Mouse (Mus musculus) midbrain, embryonic 10.5 days (tissue): ENCODE measurements around the gene Ap5m1. TPM values are rescaled to one million over a fixed set of nuclear protein-coding genes. Genes with fewer than 3 reads are reported as not detected.
A peak's percentile ranks its signal among the peaks of the same experiment; 100 is the strongest.

ENCODE experiments used
- DNase-seq: peaks from one replicate; pipeline ENCODE4 v3.0.0-alpha.2; 2017; ENCODE audit warnings: low spot score
- H3K27ac ChIP-seq: fragments of 300-500 bp; sonication (generic); replicated peaks from 2 replicates; pipeline ENCODE4 v1.5.1; 2016; ENCODE audit warnings: mild to moderate bottlenecking
- H3K27me3 ChIP-seq: fragments of 300-500 bp; sonication (generic); 2 replicates; pipeline ENCODE4 v1.6.1; 2016; ENCODE audit warnings: low read depth, mild to moderate bottlenecking; ENCODE audit not compliant: poor library complexity, severe bottlenecking
- H3K36me3 ChIP-seq: fragments of 300-500 bp; sonication (generic); 2 replicates; pipeline ENCODE4 v1.6.1; 2016; ENCODE audit warnings: mild to moderate bottlenecking, moderate library complexity
- H3K4me1 ChIP-seq: fragments of 300-500 bp; sonication (generic); 2 replicates; pipeline ENCODE4 v1.6.1; 2016
- H3K4me3 ChIP-seq: fragments of 300-500 bp; sonication (generic); 2 replicates; pipeline ENCODE4 v1.5.1; 2016; ENCODE audit warnings: mild to moderate bottlenecking, moderate library complexity
- H3K9me3 ChIP-seq: fragments of 300-500 bp; sonication (generic); replicated peaks from 2 replicates; pipeline ENCODE4 v1.6.1; 2016; ENCODE audit warnings: mild to moderate bottlenecking
- WGBS: fragments of 180-500 bp; shearing (Covaris S2); methylation state at CpG from one replicate; pipeline ENCODE4 v1.1.7; 2016; 5-methylcytosine and 5-hydroxymethylcytosine counted together
- polyA plus RNA-seq: library from polyadenylated mRNA; unstranded; fragments of >200 nt; fragmentation: Nextera tagmentation; extraction: Ambion mirVana; gene quantifications from 2 replicates; pipeline ENCODE4 v1.2.1, GENCODE M21; 2016

Gene Ap5m1
- polyA plus RNA-seq = 34.2 and 34.7 TPM in 2 replicates

DNA sequence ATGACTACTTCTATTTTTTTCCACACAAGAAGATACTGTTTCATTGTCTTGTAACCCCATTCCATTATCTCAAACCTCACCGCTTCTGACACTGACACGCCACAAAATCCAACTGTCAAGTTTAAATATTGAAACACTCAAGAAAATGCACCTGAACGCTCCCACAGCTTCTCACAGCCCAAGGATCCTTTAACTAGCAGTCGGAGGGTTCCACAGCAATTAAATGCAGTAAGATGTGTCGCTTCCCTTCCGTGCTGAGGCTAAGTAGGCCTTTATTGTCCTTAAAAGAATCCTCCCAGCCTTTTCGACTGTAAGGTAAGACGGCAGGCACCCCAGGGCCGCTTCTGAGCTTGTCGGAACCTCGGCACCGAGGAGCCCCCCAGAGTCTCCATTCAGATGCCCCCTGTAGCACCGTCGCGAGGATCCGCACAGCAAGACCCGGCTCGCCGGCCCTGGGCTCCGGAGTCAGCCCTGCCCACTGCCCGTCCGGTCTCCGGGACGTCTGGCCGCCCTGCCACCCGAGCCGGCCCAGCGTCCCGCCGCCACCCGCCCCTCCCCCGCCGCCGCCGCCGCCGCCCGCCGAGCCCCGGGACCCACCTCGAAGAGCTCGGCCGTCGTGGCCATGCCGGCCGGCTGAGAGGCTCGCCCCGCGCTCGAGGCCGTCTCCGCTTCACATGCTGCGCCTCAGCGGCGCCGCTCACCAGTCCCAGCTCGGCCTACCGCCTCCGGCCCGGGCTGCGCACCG lies at the start of gene Ap5m1:
Gene Ap5m1, plus strand, starts transcription at position 569 of the 745 bp plus-strand sequence.
- no peak for DNase-seq
- under 1% methylated on average over 62 of the region's 62 CpGs for WGBS
- H3K36me3 ChIP-seq = peaks cover 10% of the 10 kb centered on the region

DNA sequence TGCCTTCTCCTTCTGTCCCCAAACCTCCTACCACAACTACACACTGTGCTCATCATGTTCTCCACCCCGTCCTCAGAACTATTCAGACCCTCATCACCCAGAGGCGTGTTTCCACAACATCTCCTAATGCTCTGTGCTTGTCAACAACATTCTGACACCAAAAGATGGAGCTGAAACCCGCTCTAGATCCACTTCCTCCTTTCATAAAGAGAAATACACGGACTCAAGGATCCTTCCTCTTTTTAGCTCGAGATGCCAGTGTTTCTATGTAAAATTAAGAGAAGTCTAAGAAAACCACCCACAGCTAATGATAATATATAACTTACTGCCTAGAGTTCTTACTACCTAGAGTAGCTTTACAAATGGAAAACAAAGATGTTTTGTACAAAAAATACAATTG lies 46.1 kb upstream of the Ap5m1 start:
- DNase-seq = no peak
- H3K27me3 ChIP-seq = no peaks in the 10 kb centered on the region
- WGBS = 91% methylated on average over 5 of the region's 5 CpGs
- H3K36me3 ChIP-seq = peaks cover 82% of the 10 kb centered on the region
- no peak overlapping the region for H3K27ac ChIP-seq
- H3K4me1 ChIP-seq = no peaks in the 10 kb centered on the region
- no peaks in the 10 kb centered on the region for H3K9me3 ChIP-seq
- no peak overlapping the region for H3K4me3 ChIP-seq

More for the DNA sequence above, at the start of gene Ap5m1:
- Histone ChIP-seq H3K27ac (peak within 1 kb of the TSS; percentile 99), H3K4me1 (peaks cover 38% of the 10 kb centered on the region), H3K4me3 (peak within 1 kb of the TSS; percentile 98), H3K27me3 (no peaks in the 10 kb centered on the region), H3K9me3 (no peaks in the 10 kb centered on the region)

DNA sequence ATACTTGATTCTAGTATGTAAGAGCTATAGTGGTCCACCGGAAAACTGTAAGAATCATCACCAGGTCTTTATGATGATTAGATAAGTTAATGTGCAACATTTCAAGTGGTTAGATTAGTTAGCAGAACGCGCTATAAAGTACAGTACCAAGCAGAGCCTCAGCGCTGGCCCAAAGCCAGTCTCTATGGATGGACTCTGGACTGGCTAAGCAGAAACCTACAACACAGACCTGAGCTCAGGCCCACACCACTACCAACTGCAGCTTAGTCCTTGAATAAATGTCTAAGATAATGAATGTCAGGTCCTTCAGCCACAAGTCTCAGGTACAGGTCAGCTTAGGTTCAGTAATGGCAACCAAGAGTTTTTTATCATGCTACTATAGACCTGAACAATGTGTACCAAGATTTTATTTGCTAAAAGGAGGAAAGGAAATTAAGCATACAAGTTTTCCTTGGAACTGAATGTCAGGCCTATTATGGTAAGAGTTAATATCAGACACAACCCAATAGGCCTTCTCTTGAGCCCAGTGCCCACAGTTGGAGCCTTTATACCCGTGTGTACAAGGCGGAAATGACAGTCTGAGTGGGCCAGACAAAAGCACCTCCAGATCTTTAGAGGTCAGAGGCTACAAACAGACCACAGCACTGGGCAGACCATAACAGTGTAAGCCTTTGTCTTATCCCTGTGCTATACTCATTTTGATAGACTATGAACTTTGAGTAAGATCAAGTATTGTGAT lies 38.7 kb upstream of the Ap5m1 start:
- Histone ChIP-seq H3K9me3 (0 out of 2 replicates have a peak, but pooled peaks cover 3% of the 10 kb centered on the region), H3K4me3 (no peak overlapping the region), H3K4me1 (no peaks in the 10 kb centered on the region), H3K36me3 (peaks cover 70% of the 10 kb centered on the region), H3K27me3 (no peaks in the 10 kb centered on the region), H3K27ac (no peak overlapping the region)
- no peak for DNase-seq
- 94% methylated on average over 6 of the region's 6 CpGs for WGBS

DNA sequence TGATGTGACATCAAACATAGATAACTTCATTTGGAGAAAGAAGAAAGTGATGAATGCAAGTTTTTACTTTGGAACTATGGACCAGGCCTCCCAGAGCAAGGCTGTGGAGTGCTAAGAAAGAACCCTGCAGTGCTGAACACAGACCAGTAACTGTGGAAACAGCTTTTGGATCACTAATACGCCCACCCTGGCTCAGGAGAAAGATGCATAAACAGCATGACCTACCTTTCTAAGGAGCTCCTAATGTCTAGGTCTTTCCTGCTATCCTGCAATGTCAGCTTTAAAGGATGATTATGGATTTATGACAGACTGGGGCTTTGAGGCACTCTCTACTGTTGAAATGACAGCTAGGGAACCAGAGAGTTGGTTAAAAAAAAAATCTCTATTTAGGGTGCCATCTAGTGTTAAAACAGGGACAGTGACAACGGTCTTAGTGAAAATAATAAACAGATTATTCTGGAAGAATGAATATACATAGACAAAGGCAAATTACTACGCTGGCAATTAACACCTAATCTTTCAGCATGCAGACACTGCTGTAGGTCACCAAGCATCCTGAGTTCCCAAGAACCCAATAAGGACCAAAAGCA lies 38.0 kb upstream of the Ap5m1 start:
- H3K4me1 ChIP-seq = no peaks in the 10 kb centered on the region
- H3K36me3 ChIP-seq = peaks cover 70% of the 10 kb centered on the region
- H3K27ac ChIP-seq = no peak overlapping the region
- no peak for DNase-seq
- H3K9me3 ChIP-seq = 0 out of 2 replicates have a peak, but pooled peaks cover 3% of the 10 kb centered on the region
- H3K4me3 ChIP-seq = no peak overlapping the region
- H3K27me3 ChIP-seq = no peaks in the 10 kb centered on the region
- 80% methylated on average over 3 of the region's 3 CpGs for WGBS

DNA sequence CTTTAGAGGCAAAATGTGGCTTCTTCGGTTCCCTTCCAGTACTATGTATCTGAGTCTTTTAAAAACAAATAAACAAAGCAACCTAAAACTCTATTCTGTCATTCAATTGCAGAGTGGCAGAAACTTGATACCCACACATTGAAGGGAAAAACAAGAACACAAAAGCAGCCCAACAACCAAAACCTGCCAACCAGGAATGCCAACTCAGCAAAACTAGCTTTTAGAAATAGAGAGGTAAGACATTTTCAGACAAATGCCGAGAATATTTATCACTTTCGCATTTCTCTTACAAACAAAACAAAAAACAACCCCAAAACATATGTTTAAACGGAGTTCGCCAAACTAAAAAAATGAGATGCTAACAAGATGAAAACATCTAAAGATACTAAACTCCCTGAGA lies 36.9 kb upstream of the Ap5m1 start:
- no peak overlapping the region for H3K27ac ChIP-seq
- 94% methylated on average over 5 of the region's 5 CpGs for WGBS
- no peaks in the 10 kb centered on the region for H3K4me1 ChIP-seq
- H3K36me3 ChIP-seq = peaks cover 75% of the 10 kb centered on the region
- no peak for DNase-seq
- H3K27me3 ChIP-seq = no peaks in the 10 kb centered on the region
- H3K9me3 ChIP-seq = 0 out of 2 replicates have a peak, but pooled peaks cover 3% of the 10 kb centered on the region
- no peak overlapping the region for H3K4me3 ChIP-seq

DNA sequence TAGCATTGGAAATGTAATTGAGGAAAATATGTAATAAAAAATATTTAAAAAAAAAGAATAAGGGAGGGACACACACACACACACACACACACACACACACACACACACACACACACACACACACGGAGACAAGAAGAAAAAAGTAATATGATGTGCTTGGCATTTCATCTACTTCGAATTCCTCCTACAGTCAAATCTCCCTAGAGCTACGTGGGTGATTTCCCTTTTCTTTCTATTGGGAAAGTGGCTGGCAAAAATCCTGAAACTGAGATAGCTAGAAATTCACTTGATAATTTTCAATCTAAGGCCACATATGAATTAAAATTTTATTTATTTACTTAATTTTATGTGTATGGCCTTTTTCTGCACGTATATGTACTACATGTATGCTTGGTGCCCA lies 20.3 kb upstream of the Ap5m1 start:
- H3K9me3 ChIP-seq = no peaks in the 10 kb centered on the region
- no peak for DNase-seq

DNA sequence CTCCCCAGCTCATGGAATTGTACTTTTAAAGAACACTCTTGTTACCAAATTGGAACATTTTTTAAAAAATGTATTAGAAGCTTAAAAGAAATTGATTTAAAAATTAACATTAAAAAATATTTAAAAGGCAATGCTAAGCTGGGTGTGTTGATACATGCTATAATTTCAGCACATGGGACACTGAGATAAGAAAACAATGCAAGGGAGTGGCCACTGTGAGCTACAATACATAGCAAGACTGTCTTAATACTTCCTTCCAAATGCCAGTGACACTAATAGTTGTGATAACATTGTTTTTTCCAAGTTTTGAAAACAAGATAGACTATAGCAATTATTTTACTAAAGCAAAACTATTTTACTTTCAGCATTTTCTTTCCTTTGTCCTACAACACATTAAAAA lies 16.4 kb upstream of the Ap5m1 start:
- H3K27me3 ChIP-seq = no peaks in the 10 kb centered on the region
- H3K4me1 ChIP-seq = peaks cover 9% of the 10 kb centered on the region; the same call in 1 of the 2 replicates
- peaks cover 50% of the 10 kb centered on the region for H3K36me3 ChIP-seq
- H3K4me3 ChIP-seq = no peak overlapping the region
- no peak overlapping the region for H3K27ac ChIP-seq
- H3K9me3 ChIP-seq = no peaks in the 10 kb centered on the region
- no peak for DNase-seq

More for the DNA sequence above, 20.3 kb upstream of the Ap5m1 start:
- peaks cover 55% of the 10 kb centered on the region for H3K36me3 ChIP-seq
- no peak overlapping the region for H3K27ac ChIP-seq
- no peaks in the 10 kb centered on the region for H3K4me1 ChIP-seq
- no peaks in the 10 kb centered on the region for H3K27me3 ChIP-seq
- no peak overlapping the region for H3K4me3 ChIP-seq
- 72% methylated on average over 4 of the region's 4 CpGs for WGBS

DNA sequence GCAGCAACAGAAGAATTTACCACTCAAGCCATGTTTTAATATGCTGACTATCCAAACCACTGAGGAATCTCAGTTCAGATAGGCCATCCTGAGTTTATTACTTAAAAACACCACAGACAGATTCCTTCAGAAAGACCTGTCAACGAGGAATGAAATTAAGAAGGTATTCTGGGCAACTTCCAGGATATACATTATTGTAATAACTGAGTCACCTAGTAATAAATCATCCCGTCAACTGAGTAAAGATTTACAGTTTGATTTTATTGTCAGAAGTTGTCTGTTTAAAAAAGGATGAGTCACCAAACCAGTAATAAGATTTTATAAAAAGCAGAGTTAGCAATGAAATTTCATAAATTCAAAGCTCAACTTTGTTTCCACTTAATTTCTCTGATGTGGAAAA lies 2.1 kb upstream of the Ap5m1 start:
- 84% methylated on average over 2 of the region's 2 CpGs for WGBS
- DNase-seq = no peak
- H3K4me1 ChIP-seq = peaks cover 34% of the 10 kb centered on the region
- peak overlapping the region; percentile 98; the same call in 1 of the 2 replicates for H3K4me3 ChIP-seq
- H3K27me3 ChIP-seq = no peaks in the 10 kb centered on the region
- H3K27ac ChIP-seq = no peak overlapping the region
- no peaks in the 10 kb centered on the region for H3K9me3 ChIP-seq
- H3K36me3 ChIP-seq = peaks cover 15% of the 10 kb centered on the region

DNA sequence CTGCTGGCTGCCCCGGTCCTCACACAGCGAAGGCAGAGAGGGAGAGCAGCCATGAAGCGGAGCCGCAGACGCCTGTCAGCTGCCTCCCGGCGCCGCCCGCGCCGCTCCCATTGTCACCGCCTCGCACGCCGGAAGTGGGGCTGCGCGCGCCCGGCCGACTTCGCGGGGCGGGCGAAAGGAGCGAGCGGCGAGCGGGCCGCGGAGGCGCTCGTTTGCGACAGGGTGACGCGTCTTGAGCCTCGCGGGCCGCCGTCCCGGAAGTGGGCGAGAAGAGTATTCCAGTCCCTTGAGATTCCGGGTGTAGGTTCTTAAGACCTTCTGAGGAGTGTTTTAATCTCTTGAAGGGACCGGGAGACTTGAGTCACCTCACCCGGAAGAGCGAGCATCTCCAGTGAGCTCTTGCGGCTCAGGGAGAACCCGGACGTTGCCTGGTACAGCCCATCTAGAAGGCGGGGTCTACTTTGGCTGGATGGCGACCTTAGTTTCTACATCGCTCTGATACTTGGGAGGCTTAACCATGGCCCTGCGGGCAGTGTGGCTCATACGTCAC lies 452 bp downstream of the Ap5m1 start, which contains the start of gene Exoc5:
Gene Exoc5, minus strand, starts transcription at position 380 of the 550 bp plus-strand sequence.
- Histone ChIP-seq H3K4me3 (peak within 1 kb of the TSS; percentile 98), H3K4me1 (peaks cover 38% of the 10 kb centered on the region), H3K27me3 (no peaks in the 10 kb centered on the region), H3K9me3 (no peaks in the 10 kb centered on the region), H3K27ac (peak within 1 kb of the TSS; percentile 99), H3K36me3 (peaks cover 8% of the 10 kb centered on the region)
- DNase-seq = peak; percentile 96
- WGBS = under 1% methylated on average over 53 of the region's 53 CpGs

DNA sequence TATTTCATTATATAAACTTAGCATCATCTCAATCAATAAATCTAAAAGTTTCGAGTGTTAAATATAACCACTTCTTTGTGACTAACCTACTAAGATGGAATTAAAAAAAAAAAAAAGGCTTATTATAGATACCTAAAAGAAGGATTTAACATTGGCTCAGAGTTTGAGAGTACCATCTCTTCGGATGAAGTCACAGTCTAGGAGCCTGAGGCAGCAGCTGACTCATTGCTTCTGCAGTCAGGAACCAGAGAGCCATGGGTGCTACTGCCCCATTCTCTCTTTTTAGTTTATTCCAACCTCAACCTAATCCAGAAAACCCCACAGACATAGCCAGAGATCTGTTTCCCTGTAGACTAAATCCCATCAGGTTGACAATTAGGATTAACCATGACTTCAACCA lies 6.9 kb downstream of the Ap5m1 start:
- peaks cover 37% of the 10 kb centered on the region for H3K36me3 ChIP-seq
- WGBS = 94% methylated on average over 2 of the region's 2 CpGs
- no peak overlapping the region for H3K4me3 ChIP-seq
- no peaks in the 10 kb centered on the region for H3K27me3 ChIP-seq
- H3K27ac ChIP-seq = no peak overlapping the region
- H3K4me1 ChIP-seq = peaks cover 10% of the 10 kb centered on the region
- no peak for DNase-seq
- H3K9me3 ChIP-seq = no peaks in the 10 kb centered on the region

DNA sequence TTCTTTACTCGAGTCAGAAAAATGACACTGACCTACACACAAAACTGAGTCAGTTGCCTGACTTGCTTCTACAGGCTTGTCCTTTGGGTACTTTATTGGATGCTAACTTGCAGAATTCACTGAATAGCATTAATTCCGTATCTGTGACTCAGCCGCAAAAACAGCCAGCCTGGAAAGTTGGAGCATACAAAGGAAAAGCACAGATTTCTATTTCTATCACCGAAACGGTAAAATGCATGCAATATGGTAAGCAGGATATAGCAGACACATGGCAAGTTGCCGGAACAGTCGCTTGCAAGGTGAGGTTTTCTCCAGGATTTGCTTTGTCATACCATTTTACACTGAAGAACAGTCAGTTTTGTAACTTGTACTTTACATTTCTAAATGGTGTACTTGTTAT lies 8.0 kb downstream of the Ap5m1 start:
- Histone ChIP-seq H3K27ac (no peak overlapping the region), H3K9me3 (no peaks in the 10 kb centered on the region), H3K36me3 (peaks cover 45% of the 10 kb centered on the region), H3K4me3 (no peak overlapping the region), H3K4me1 (0 out of 2 replicates have a peak, but pooled peaks cover 4% of the 10 kb centered on the region), H3K27me3 (no peaks in the 10 kb centered on the region)
- no peak for DNase-seq
- 93% methylated on average over 7 of the region's 7 CpGs for WGBS

DNA sequence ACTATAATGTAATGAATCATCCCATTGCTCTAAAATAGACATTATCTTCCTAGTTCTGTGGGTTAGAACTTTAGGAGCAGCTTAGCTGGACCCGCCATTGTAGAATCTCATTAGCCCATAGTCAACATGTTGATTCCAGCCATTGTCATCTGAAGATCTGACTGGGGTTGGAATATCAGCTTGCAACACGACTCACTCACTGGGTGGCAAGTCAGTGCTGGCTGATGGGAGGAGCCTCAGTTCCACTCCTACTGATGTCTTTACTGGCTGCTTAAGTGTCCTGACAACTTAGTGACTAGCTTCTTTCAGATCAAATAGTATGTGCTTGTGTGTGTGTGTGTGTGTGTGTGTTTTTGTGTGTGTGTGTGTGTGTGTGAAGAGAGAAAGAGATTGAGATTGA lies 8.5 kb downstream of the Ap5m1 start:
- no peak overlapping the region for H3K27ac ChIP-seq
- no peaks in the 10 kb centered on the region for H3K9me3 ChIP-seq
- H3K27me3 ChIP-seq = no peaks in the 10 kb centered on the region
- peaks cover 49% of the 10 kb centered on the region for H3K36me3 ChIP-seq
- H3K4me1 ChIP-seq = 0 out of 2 replicates have a peak, but pooled peaks cover 2% of the 10 kb centered on the region
- DNase-seq = no peak
- 62% methylated on average over 2 of the region's 2 CpGs for WGBS
- no peak overlapping the region for H3K4me3 ChIP-seq
